Mouse (Mus musculus) neural tube, embryonic 10.5 days (tissue): ENCODE measurements around the gene Tex45.

Experiments used
- DNase-seq: peaks from one replicate; pipeline ENCODE4 v3.0.0-alpha.2; 2017; ENCODE audit warnings: low spot score; ENCODE audit errors: extremely low spot score

Gene Tex45

GRCm38 (mm10) chr8:3470562-3470961 lies at the start of gene Tex45:
Tex45 (plus strand) TSS chr8:3470862.
- DNase-seq = no peak

- DNase-seq = no peak
Measured at GRCm38 (mm10) chr8:3421507-3421906, 49.2 kb upstream of the Tex45 start.

- DNase-seq = no peak
Measured at GRCm38 (mm10) chr8:3425217-3425616, 45.4 kb upstream of the Tex45 start.

- DNase-seq = no peak
Measured at GRCm38 (mm10) chr8:3426211-3426610, 44.5 kb upstream of the Tex45 start.

GRCm38 (mm10) chr8:3428426-3428825 lies 42.2 kb upstream of the Tex45 start:
- DNase-seq = no peak

- DNase-seq = no peak
Measured at GRCm38 (mm10) chr8:3429966-3430365, 40.7 kb upstream of the Tex45 start.

- DNase-seq = no peak
Measured at GRCm38 (mm10) chr8:3431113-3431512, 39.5 kb upstream of the Tex45 start.

GRCm38 (mm10) chr8:3436492-3436891 lies 34.2 kb upstream of the Tex45 start:
- DNase-seq = no peak

- no peak for DNase-seq
Measured at GRCm38 (mm10) chr8:3439510-3439909, 31.2 kb upstream of the Tex45 start.

- no peak for DNase-seq
Measured at GRCm38 (mm10) chr8:3449226-3449625, 21.4 kb upstream of the Tex45 start.

- peak; percentile 60 for DNase-seq
Measured at GRCm38 (mm10) chr8:3450670-3451069, 20.0 kb upstream of the Tex45 start.

GRCm38 (mm10) chr8:3451992-3452391 lies 18.7 kb upstream of the Tex45 start:
- DNase-seq = no peak

- DNase-seq = no peak
Measured at GRCm38 (mm10) chr8:3463248-3463647, 7.4 kb upstream of the Tex45 start.

GRCm38 (mm10) chr8:3464309-3464708 lies 6.4 kb upstream of the Tex45 start:
- peak; percentile 61 for DNase-seq

GRCm38 (mm10) chr8:3467006-3467885 lies 3.4 kb upstream of the Tex45 start, which contains the start of gene Pex11g:
Pex11g (minus strand) TSS chr8:3467680.
- peak; percentile 99 for DNase-seq

GRCm38 (mm10) chr8:3467886-3468545 lies 2.6 kb upstream of the Tex45 start:
- DNase-seq = no peak

GRCm38 (mm10) chr8:3468838-3469237 lies 1.8 kb upstream of the Tex45 start:
- DNase-seq = no peak

- DNase-seq = no peak
Measured at GRCm38 (mm10) chr8:3475715-3476429, 5.2 kb downstream of the Tex45 start.

- no peak for DNase-seq
Measured at GRCm38 (mm10) chr8:3480221-3480785, 9.6 kb downstream of the Tex45 start.

- DNase-seq = no peak
Measured at GRCm38 (mm10) chr8:3481605-3482004, 10.9 kb downstream of the Tex45 start.

- DNase-seq = no peak
Measured at GRCm38 (mm10) chr8:3482240-3482740, 11.6 kb downstream of the Tex45 start.
